Mouse (Mus musculus): ENCODE results near the gene Gpa33. TPM values are rescaled to one million over a fixed set of nuclear protein-coding genes. Genes with fewer than 3 reads are reported as not detected.
A peak's percentile ranks its signal among the peaks of the same experiment; 100 is the strongest.

Gpa33 gene
- polyA plus RNA-seq (2015; fragmentation: Nextera tagmentation; extraction: Ambion mirVana) = 0.18 and 0.40 TPM in 2 replicates

GRCm38 (mm10) chr1:166130224-166130860, at the start of gene Gpa33:
Gpa33 (plus strand) TSS chr1:166130238.
- peaks cover 21% of the 10 kb centered on the region for H3K4me1 ChIP-seq
- no peaks in the 10 kb centered on the region for H3K9me3 ChIP-seq (replicated peaks)
- H3K36me3 ChIP-seq = no peaks in the 10 kb centered on the region
- no peak within 1 kb of the TSS for H3K4me2 ChIP-seq (replicated peaks)
- 0 out of 2 replicates have a peak, but pooled peaks have one; percentile 12 for ATAC-seq (ENCODE audit: insufficient number of reproducible peaks, low FRiP score, low TSS enrichment, low read depth)
- H3K9ac ChIP-seq = no peak within 1 kb of the TSS
- 72% methylated on average over 5 of the region's 5 CpGs for WGBS
- no peak within 1 kb of the TSS for H3K27ac ChIP-seq (replicated peaks)
- H3K27me3 ChIP-seq = no peaks in the 10 kb centered on the region
- H3K4me3 ChIP-seq (replicated peaks) = no peak within 1 kb of the TSS

- Histone ChIP-seq H3K27me3 (no peaks in the 10 kb centered on the region), H3K4me3 (replicated peaks) (no peak overlapping the region), H3K9ac (no peak overlapping the region), H3K4me2 (replicated peaks) (no peak overlapping the region), H3K4me1 (no peaks in the 10 kb centered on the region), H3K9me3 (replicated peaks) (no peaks in the 10 kb centered on the region), H3K27ac (replicated peaks) (no peak overlapping the region), H3K36me3 (no peaks in the 10 kb centered on the region)
- ATAC-seq (ENCODE audit: insufficient number of reproducible peaks, low FRiP score, low TSS enrichment, low read depth) = no peak
- WGBS = 49% methylated on average over 19 of the region's 19 CpGs
These were observed 41.4 kb upstream of the Gpa33 start for GRCm38 (mm10) chr1:166088446-166089170.

- no peak overlapping the region for H3K27ac ChIP-seq (replicated peaks)
- H3K4me2 ChIP-seq (replicated peaks) = no peak overlapping the region
- H3K4me1 ChIP-seq = no peaks in the 10 kb centered on the region
- 52% methylated on average over 3 of the region's 3 CpGs for WGBS
- ATAC-seq (ENCODE audit: insufficient number of reproducible peaks, low FRiP score, low TSS enrichment, low read depth) = no peak
- H3K9ac ChIP-seq = no peak overlapping the region
- H3K4me3 ChIP-seq (replicated peaks) = no peak overlapping the region
- H3K36me3 ChIP-seq = no peaks in the 10 kb centered on the region
- no peaks in the 10 kb centered on the region for H3K27me3 ChIP-seq
- no peaks in the 10 kb centered on the region for H3K9me3 ChIP-seq (replicated peaks)
These were observed 40.7 kb upstream of the Gpa33 start for GRCm38 (mm10) chr1:166089337-166089736.

- ATAC-seq (ENCODE audit: insufficient number of reproducible peaks, low FRiP score, low TSS enrichment, low read depth) = peak; percentile 69
- Histone ChIP-seq H3K27me3 (no peaks in the 10 kb centered on the region), H3K27ac (replicated peaks) (no peak overlapping the region), H3K9me3 (replicated peaks) (no peaks in the 10 kb centered on the region), H3K9ac (no peak overlapping the region), H3K4me3 (replicated peaks) (no peak overlapping the region), H3K36me3 (no peaks in the 10 kb centered on the region), H3K4me1 (no peaks in the 10 kb centered on the region), H3K4me2 (replicated peaks) (no peak overlapping the region)
- WGBS = 45% methylated on average over 4 of the region's 4 CpGs
These were observed 40.3 kb upstream of the Gpa33 start for GRCm38 (mm10) chr1:166089739-166090138.

GRCm38 (mm10) chr1:166090306-166090705, 39.7 kb upstream of the Gpa33 start:
- H3K4me1 ChIP-seq = no peaks in the 10 kb centered on the region
- H3K27ac ChIP-seq (replicated peaks) = no peak overlapping the region
- 86% methylated on average over 2 of the region's 2 CpGs for WGBS
- ATAC-seq (ENCODE audit: insufficient number of reproducible peaks, low FRiP score, low TSS enrichment, low read depth) = no peak
- no peak overlapping the region for H3K4me3 ChIP-seq (replicated peaks)
- no peaks in the 10 kb centered on the region for H3K9me3 ChIP-seq (replicated peaks)
- H3K27me3 ChIP-seq = no peaks in the 10 kb centered on the region
- H3K36me3 ChIP-seq = no peaks in the 10 kb centered on the region
- H3K9ac ChIP-seq = no peak overlapping the region
- H3K4me2 ChIP-seq (replicated peaks) = no peak overlapping the region

GRCm38 (mm10) chr1:166094462-166094861, 35.6 kb upstream of the Gpa33 start:
- H3K36me3 ChIP-seq = no peaks in the 10 kb centered on the region
- no peak overlapping the region for H3K4me3 ChIP-seq (replicated peaks)
- no peak for ATAC-seq (ENCODE audit: insufficient number of reproducible peaks, low FRiP score, low TSS enrichment, low read depth)
- WGBS = 78% methylated on average over 3 of the region's 3 CpGs
- no peaks in the 10 kb centered on the region for H3K27me3 ChIP-seq
- no peak overlapping the region for H3K9ac ChIP-seq
- H3K4me1 ChIP-seq = no peaks in the 10 kb centered on the region
- no peak overlapping the region for H3K4me2 ChIP-seq (replicated peaks)
- H3K9me3 ChIP-seq (replicated peaks) = no peaks in the 10 kb centered on the region
- no peak overlapping the region for H3K27ac ChIP-seq (replicated peaks)

GRCm38 (mm10) chr1:166098120-166098519, 31.9 kb upstream of the Gpa33 start:
- Histone ChIP-seq H3K4me3 (replicated peaks) (no peak overlapping the region), H3K27me3 (no peaks in the 10 kb centered on the region), H3K4me2 (replicated peaks) (no peak overlapping the region), H3K9ac (no peak overlapping the region), H3K27ac (replicated peaks) (no peak overlapping the region), H3K4me1 (no peaks in the 10 kb centered on the region), H3K9me3 (replicated peaks) (no peaks in the 10 kb centered on the region; the same call in 1 of the 2 replicates), H3K36me3 (no peaks in the 10 kb centered on the region)
- ATAC-seq (ENCODE audit: insufficient number of reproducible peaks, low FRiP score, low TSS enrichment, low read depth) = no peak
- 94% methylated on average over 2 of the region's 2 CpGs for WGBS

- no peak overlapping the region for H3K27ac ChIP-seq (replicated peaks)
- no peak overlapping the region for H3K4me3 ChIP-seq (replicated peaks)
- no peak overlapping the region for H3K4me2 ChIP-seq (replicated peaks)
- no peak overlapping the region for H3K9ac ChIP-seq
- no peaks in the 10 kb centered on the region for H3K36me3 ChIP-seq
- no peaks in the 10 kb centered on the region for H3K4me1 ChIP-seq
- WGBS = 60% methylated on average over 11 of the region's 11 CpGs
- no peaks in the 10 kb centered on the region; the same call in 1 of the 2 replicates for H3K9me3 ChIP-seq (replicated peaks)
- no peaks in the 10 kb centered on the region for H3K27me3 ChIP-seq
- ATAC-seq (ENCODE audit: insufficient number of reproducible peaks, low FRiP score, low TSS enrichment, low read depth) = no peak
These were observed 27.0 kb upstream of the Gpa33 start for GRCm38 (mm10) chr1:166102920-166103608.

GRCm38 (mm10) chr1:166104858-166105257, 25.2 kb upstream of the Gpa33 start:
- 83% methylated on average over 3 of the region's 3 CpGs for WGBS
- no peaks in the 10 kb centered on the region for H3K27me3 ChIP-seq

GRCm38 (mm10) chr1:166105464-166105863, 24.6 kb upstream of the Gpa33 start:
- Histone ChIP-seq H3K9ac (no peak overlapping the region), H3K27ac (replicated peaks) (no peak overlapping the region), H3K9me3 (replicated peaks) (no peaks in the 10 kb centered on the region), H3K4me1 (no peaks in the 10 kb centered on the region), H3K4me2 (replicated peaks) (no peak overlapping the region), H3K4me3 (replicated peaks) (no peak overlapping the region), H3K36me3 (no peaks in the 10 kb centered on the region), H3K27me3 (no peaks in the 10 kb centered on the region)
- no peak for ATAC-seq (ENCODE audit: insufficient number of reproducible peaks, low FRiP score, low TSS enrichment, low read depth)
- whole genome bisulfite sequencing = 71% methylated on average over 6 of the region's 6 CpGs

More at GRCm38 (mm10) chr1:166104858-166105257, 25.2 kb upstream of the Gpa33 start:
- no peak overlapping the region for H3K27ac ChIP-seq (replicated peaks)
- H3K9ac ChIP-seq = no peak overlapping the region
- ATAC-seq (ENCODE audit: insufficient number of reproducible peaks, low FRiP score, low TSS enrichment, low read depth) = no peak
- no peaks in the 10 kb centered on the region; the same call in 1 of the 2 replicates for H3K9me3 ChIP-seq (replicated peaks)
- H3K4me1 ChIP-seq = no peaks in the 10 kb centered on the region
- no peak overlapping the region for H3K4me3 ChIP-seq (replicated peaks)
- no peaks in the 10 kb centered on the region for H3K36me3 ChIP-seq
- no peak overlapping the region for H3K4me2 ChIP-seq (replicated peaks)

GRCm38 (mm10) chr1:166114986-166115385, 15.1 kb upstream of the Gpa33 start:
- no peaks in the 10 kb centered on the region for H3K36me3 ChIP-seq
- H3K9ac ChIP-seq = no peak overlapping the region
- H3K4me1 ChIP-seq = no peaks in the 10 kb centered on the region
- H3K27ac ChIP-seq (replicated peaks) = no peak overlapping the region
- no peaks in the 10 kb centered on the region for H3K27me3 ChIP-seq
- H3K4me3 ChIP-seq (replicated peaks) = no peak overlapping the region
- 81% methylated on average over 3 of the region's 3 CpGs for WGBS
- H3K9me3 ChIP-seq (replicated peaks) = no peaks in the 10 kb centered on the region
- ATAC-seq (ENCODE audit: insufficient number of reproducible peaks, low FRiP score, low TSS enrichment, low read depth) = no peak
- H3K4me2 ChIP-seq (replicated peaks) = no peak overlapping the region

All from embryonic facial prominence, embryonic 15.5 days (tissue).